In the genomic region with DNA sequence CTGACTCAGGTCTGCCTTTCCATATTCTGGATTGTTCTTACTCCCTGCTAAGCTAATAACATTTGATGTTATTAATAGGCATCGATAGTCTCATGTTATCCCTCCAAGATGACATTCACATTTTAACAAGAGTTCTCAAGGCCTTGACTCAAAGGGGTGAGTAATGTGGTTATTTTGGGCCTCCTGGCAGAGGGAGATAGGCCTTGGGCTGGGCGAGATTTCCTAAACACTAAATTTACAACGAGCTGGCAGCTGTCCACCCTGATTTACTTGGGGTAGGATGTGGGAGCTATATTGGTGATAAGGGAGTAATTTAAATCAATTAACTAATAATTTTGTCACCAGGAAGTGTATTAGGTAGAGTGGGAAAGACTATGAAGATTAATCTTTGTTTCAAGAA, we compare ENCODE assay signal across 15 mouse cellular contexts.
A peak's percentile ranks its signal among the peaks of the same experiment; 100 is the strongest.
DNase-seq lines count a peak whose midpoint lies in the region; ATAC-seq lines count a peak whose summit lies in the region.
"Had no signal": no experiment of that assay in that cellular context is flagged by ENCODE, and none has a peak within 500 bp of the region (broad histone marks: within the 10 kb centered on the region; RNA-seq: fewer than 3 reads in every experiment).

No protein-coding gene starts in this region.

- no peaks in the 10 kb centered on the region for H3K36me3 ChIP-seq in liver, embryonic 12.5 days
- no peaks in the 10 kb centered on the region for H3K36me3 ChIP-seq in midbrain, embryonic 11.5 days (ENCODE audit: control insufficient read depth, insufficient read depth, low read length)
- H3K36me3 ChIP-seq: forebrain, embryonic 12.5 days; hindbrain, embryonic 15.5 days; limb, embryonic 12.5 days had no signal

- intact Hi-C loops in heart, postnatal 10 days (cut with DNase I) = no loop called here

- H3K4me1 ChIP-seq in liver, embryonic 12.5 days = no peaks in the 10 kb centered on the region
- no peaks in the 10 kb centered on the region for H3K4me1 ChIP-seq in midbrain, embryonic 11.5 days (ENCODE audit: control insufficient read depth, insufficient read depth, low read length)

- H3K27me3 ChIP-seq in liver, embryonic 12.5 days (replicated peaks) = no peaks in the 10 kb centered on the region
- no peaks in the 10 kb centered on the region for H3K27me3 ChIP-seq in midbrain, embryonic 11.5 days (ENCODE audit: control insufficient read depth, insufficient read depth, low read length)
- H3K27me3 ChIP-seq: forebrain, embryonic 12.5 days; hindbrain, embryonic 15.5 days; limb, embryonic 12.5 days had no signal

- H3K27ac ChIP-seq in liver, embryonic 12.5 days = no peak overlapping the region
- H3K27ac ChIP-seq in midbrain, embryonic 11.5 days (ENCODE audit: low read depth, low read length) = no peak overlapping the region
- H3K27ac ChIP-seq: forebrain, embryonic 12.5 days; hindbrain, embryonic 15.5 days; limb, embryonic 12.5 days; stomach, postnatal 0 days had no signal

- ATAC-seq in liver, embryonic 12.5 days = no peak
- ATAC-seq in midbrain, embryonic 11.5 days (ENCODE audit: low FRiP score) = no peak

- H3K4me3 ChIP-seq in liver, embryonic 12.5 days = no peak overlapping the region
- H3K4me3 ChIP-seq in midbrain, embryonic 11.5 days (ENCODE audit: low read depth, low read length) = no peak overlapping the region
- H3K4me3 ChIP-seq: forebrain, embryonic 12.5 days; hindbrain, embryonic 15.5 days; limb, embryonic 12.5 days; myocyte had no signal

- no peaks in the 10 kb centered on the region for H3K9me3 ChIP-seq in liver, embryonic 12.5 days (replicated peaks)
- H3K9me3 ChIP-seq in midbrain, embryonic 11.5 days (ENCODE audit: control insufficient read depth, low read length) = no peaks in the 10 kb centered on the region
- H3K9me3 ChIP-seq: forebrain, embryonic 12.5 days; hindbrain, embryonic 15.5 days; limb, embryonic 12.5 days had no signal

- WGBS in liver, embryonic 12.5 days (ENCODE audit: insufficient replicate concordance) = 38% methylated on average over 3 of the region's 3 CpGs
- 82% methylated on average over 3 of the region's 3 CpGs for WGBS in midbrain, embryonic 11.5 days

- no peak overlapping the region for H3K4me2 ChIP-seq in liver, embryonic 12.5 days
- H3K4me2 ChIP-seq in midbrain, embryonic 11.5 days = no peak overlapping the region
- H3K4me2 ChIP-seq: forebrain, embryonic 12.5 days; hindbrain, embryonic 15.5 days; limb, embryonic 12.5 days had no signal

- peak; percentile 23 for DNase-seq in lung, postnatal 10 days
- no peak for DNase-seq in lung, postnatal 4 days
- peak; percentile 25 to 57 for DNase-seq in adrenal gland, adult 18-20 months (ENCODE audit: low spot score in 2 of 2)
- DNase-seq in adrenal gland, postnatal 36 days = peak; percentile 80 to 82
- peak; percentile 72 to 74 for DNase-seq in heart, postnatal 10 days
- no peak for DNase-seq in midbrain, embryonic 11.5 days (ENCODE audit: low spot score, missing footprints)
- DNase-seq: cerebellum, adult 11-12 months; kidney, adult 8-10 months; thymus, postnatal 36 days had no signal

- no peak overlapping the region for H3K9ac ChIP-seq in liver, embryonic 12.5 days
- no peak overlapping the region for H3K9ac ChIP-seq in midbrain, embryonic 11.5 days (ENCODE audit: low read length)
- H3K9ac ChIP-seq: forebrain, embryonic 12.5 days; hindbrain, embryonic 15.5 days; limb, embryonic 12.5 days had no signal

Comparison
In these comparisons a context has a peak if more than half of its experiments do, and no peak if none do; other contexts are left out.
1. DNase-seq: peak in lung, postnatal 10 days (single experiment), adrenal gland, adult 18-20 months (2 of 2), adrenal gland, postnatal 36 days (2 of 2) and heart, postnatal 10 days (2 of 2); none in lung, postnatal 4 days (0 of 2) and midbrain, embryonic 11.5 days (single experiment).